Mouse (Mus musculus): ENCODE data around the gene Asap3. TPM values are rescaled to one million over a fixed set of nuclear protein-coding genes. Genes with fewer than 3 reads are reported as not detected.
A peak's percentile ranks its signal among the peaks of the same experiment; 100 is the strongest.

The Asap3 gene
- total RNA-seq, 2 experiments from 2014 or later: 1.4 to 1.5 TPM

DNA sequence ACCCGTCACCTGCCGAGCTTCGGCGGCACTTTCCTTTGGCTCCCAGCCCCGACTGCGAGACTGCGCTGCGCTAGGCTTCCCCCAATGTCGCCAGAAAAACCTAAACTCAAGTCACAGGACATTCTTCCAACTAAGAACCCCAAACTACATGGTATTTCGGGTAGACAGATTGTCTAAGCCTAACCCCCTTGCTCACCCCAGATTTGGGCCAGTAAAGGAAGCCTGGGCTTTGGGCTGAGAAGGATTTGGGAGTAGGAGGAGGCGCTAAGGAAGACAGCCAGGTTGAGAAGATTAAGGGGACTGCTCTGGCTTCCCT lies 43.1 kb downstream of the Asap3 start:
- DNase-seq (ENCODE audit: low spot score): no peak

DNA sequence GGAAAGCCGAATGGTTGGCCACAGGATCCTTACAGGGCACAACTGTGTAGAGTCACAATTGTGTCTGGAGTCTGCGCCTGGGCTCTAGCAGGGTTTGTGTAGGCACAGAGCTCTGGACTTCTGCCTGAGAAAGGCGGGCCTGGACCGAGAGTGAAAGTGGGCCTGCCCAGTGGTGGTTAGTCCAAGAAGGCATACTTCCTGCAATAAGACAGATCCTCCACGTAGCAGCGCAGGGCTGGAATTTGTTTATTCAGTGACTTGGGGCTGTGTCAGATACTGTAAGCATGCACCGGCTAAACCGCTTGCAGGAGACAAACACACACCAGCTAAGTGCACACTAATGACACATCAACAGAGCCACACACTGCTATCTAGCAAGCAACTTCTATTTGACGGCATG lies 43.6 kb downstream of the Asap3 start:
- peak; percentile 78 for DNase-seq (ENCODE audit: low spot score)

DNA sequence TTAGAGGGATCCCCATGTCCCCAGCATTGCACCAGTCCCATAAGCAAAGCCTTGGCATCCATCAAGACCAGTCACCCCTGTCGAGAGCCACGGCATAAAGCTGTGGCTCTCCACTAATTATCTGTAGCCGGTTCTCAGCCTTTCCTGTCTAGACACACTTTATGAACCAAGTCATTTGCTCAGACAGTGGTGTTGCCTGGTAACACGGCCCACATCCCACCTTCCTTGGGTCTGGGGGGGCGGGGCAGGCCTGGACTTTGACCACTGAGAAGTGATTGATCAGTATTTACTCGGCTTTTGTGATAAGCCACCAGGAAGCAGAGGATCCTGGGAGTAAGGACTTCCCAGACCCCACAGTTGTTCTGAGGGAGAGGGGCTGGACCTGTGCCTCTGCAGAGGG lies 49.8 kb downstream of the Asap3 start:
- DNase-seq (ENCODE audit: low spot score): no peak

DNA sequence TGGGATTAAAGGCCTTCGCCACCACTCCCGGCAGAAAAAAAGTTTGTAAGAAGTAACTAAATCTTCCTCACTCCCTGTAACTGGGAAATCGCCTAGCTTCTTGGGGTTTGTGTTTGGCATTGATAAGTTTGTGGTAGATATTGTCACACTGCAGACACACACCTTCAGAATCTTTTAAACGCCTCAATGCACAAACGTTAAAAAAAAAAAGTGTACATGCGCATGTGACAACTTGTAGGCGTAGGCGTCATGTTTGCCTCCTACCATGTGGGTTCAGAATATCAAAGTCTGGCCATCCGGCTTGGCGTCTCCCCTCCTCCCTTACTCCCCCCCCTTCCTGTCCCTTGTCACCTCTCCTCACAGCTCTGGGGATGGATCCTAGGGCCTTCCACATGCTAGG lies 50.5 kb downstream of the Asap3 start:
- DNase-seq (ENCODE audit: low spot score): no peak

DNA sequence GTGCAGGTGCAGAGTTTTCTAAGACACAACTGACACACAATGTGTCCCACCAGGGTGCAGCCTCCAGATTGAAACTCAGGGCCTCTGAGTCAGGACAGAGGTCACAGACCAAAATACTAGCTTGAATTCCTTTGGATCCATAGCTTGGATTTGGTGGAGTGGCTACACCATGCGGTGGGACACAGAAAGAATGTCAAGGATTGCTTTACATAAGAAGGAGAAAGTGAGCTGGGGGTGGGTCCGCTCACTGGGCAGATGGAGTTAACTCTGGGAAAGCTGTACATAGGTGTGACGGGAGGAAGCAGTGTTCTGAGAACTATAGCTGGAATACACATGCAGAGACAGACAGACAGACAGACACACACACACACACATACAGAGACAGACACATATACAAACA lies 53.8 kb downstream of the Asap3 start:
- DNase-seq (ENCODE audit: low spot score): no peak

DNA sequence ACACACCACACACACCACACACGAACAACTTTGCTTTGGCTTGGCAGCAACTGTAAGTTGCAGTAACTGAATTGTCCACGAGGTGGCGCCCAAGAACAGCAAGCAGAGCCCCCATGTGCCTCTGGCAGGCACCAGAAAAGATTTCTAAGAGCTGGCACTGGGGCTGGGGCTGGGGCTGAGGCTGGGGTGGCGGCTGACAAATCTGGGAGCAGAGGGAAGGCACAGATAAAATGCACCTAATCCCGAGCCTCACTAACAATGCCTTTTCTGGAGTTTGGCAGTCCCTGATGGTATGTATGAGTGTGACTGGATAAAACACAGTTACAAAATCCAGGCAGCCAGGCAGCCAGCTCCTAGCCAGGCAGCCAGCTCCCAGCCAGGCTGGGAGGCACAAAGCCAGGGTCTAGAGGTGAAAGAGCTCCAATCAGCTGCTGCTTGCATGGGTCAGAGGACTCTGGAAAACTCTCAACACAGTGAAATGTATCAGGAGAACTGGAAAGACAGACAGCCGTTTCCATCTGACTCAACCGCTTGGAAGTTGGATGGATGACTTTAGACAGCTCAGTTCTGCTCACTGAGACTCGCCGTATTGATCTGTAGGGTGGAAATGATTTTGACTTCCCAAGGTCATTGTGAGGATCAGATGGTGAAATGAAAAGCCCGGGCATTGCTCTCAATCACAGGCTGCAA lies 54.5 kb downstream of the Asap3 start:
- peak; percentile 87 for DNase-seq (ENCODE audit: low spot score)

DNA sequence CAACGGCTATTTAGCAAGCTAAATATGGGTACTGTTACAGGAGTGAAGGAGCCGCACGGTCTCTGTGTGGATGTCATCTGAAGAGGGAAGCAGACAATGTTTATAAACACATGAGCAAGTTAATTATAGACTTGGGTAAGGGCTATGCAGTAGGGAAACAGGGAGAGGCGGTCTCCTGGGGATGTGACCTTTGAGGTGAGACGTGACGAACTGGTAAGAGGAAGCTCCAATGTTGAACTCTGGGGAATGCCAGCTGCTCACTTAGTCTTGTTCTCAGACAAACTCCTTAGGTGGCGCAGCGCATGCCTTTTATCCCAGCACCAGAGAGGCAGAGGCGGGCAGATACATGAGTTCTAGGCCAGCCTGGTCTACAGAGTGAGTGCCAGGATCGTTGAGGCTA lies 55.7 kb downstream of the Asap3 start:
- peak; percentile 69 for DNase-seq (ENCODE audit: low spot score)

DNA sequence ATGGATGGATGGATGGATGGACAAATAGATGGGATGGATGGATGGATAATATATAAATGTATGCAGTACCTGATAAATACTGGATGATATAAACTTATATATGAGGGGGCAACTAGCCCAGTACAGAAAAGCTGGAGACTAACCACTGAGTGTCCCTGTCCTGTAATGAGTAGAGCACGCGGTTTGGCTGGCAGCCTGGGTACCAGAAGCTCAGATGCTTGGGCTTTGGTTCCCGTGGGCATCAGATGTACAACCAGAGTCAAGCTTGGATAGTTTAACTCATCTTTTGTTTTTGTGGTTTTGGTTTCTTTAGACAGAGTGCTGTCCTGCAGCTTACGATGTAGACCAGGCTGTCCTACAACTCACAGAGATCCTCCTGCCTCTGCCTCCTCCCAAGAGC lies 57.4 kb downstream of the Asap3 start:
- DNase-seq (ENCODE audit: low spot score): no peak

DNA sequence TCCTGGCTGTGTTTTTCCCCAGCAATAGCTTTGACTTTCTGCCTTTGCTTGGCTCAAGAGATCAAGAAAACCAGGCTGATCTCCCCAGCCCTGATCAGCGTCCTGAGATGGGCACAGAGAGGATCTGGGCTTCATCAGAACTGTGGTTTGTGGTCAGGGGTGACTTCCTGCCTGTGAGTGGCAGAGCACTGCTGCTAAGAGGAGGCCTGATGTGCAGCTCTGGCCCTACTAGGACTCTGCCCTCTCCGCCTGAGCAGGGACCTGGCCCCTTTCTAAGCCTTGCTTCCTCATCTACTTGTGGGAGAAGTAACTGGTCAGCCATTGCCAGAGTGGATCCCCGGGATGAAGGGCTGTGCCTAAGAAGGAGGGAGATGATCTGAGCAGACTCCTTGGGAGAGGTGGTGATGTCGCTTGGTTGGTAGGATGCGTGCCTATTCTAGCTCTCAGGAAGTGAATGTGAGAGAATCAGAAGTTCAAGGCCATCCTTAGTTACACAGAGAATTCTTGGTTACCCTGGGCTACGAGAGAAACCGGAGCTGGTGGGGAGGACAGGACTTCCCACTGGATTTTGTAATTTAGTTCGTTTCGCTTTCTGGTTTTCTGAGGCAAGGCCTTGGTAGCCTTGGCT lies 60.7 kb downstream of the Asap3 start:
- no peak for DNase-seq (ENCODE audit: low spot score)

DNA sequence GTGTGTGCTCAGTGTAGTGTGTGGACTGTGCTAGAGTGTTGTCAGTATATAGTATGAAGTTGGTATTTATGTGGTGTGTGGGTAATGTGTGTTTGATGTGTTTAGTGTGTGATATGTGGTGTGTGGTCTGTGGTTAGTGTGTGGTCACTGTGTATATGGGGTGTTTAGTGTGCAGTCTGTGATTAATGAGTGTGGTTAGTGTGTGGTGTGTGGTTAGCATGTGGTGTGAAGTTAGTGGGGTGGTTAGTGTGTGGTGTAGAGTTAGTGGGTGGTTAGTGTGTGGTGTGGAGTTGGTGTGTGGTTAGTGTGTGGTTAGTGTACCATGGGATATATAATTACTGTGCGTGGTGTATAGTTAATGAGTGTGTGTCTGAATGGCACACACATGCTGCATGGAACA lies 62.7 kb downstream of the Asap3 start:
- DNase-seq (ENCODE audit: low spot score): no peak

DNA sequence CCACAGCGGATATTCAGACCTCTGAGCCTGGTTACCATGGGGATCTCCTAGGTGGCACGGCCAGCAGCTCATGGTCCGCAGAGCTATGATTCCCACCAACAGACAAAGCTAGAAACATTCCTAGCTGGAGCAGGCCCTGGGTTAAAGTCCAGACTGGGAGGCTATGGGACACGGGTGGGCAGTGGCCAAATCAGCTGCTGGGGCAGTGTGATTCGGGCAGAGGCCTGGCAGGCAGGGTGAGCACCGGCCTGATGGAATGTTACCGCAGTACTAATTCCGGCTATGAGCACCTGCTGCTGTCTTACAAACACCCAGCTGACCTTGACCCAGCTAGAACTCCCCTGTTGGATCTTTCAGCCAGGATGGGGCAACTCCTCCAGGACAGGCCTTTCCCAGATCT lies 64.5 kb downstream of the Asap3 start:
- peak; percentile 60 for DNase-seq (ENCODE audit: low spot score)

DNA sequence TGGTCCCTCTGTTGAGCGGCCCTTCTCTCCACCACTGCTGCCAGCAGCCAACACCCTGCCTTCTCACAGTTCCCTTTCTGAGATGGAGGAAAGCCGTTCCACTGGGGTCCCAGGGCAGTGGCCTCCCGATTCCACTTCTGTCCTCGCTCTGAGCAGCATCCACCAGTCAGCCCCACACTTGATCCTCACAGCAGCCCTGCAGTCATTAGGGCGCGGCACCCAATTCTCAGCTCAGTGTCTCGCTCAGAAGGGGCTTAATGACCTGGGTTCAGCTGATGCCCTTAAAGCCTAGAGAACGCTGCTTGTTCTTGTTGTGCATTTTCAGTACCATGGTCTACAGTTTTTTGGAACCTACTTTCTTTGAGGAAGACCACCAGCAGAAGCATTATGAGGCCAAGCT lies 74.9 kb downstream of the Asap3 start:
- DNase-seq (ENCODE audit: low spot score): no peak

DNA sequence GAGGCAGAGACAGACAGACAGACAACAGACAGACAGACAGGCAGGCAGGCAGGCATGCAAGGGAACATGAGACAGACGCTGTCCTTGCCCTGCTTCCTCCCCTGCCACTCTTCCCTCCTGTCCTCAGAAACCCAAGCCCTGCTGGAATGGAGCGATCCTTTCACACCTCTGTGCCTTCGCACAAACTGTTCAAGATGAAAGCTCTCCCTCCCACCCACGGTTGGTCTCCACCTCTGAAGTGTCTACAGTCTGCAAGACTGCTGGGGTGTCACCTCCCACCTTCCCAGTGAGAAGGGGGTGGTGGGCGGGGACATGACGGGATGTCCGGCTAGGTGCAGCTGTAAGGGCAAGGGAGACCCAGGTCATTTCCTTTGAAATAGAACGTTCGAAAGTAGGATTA lies 75.4 kb downstream of the Asap3 start:
- DNase-seq (ENCODE audit: low spot score): peak; percentile 69

DNA sequence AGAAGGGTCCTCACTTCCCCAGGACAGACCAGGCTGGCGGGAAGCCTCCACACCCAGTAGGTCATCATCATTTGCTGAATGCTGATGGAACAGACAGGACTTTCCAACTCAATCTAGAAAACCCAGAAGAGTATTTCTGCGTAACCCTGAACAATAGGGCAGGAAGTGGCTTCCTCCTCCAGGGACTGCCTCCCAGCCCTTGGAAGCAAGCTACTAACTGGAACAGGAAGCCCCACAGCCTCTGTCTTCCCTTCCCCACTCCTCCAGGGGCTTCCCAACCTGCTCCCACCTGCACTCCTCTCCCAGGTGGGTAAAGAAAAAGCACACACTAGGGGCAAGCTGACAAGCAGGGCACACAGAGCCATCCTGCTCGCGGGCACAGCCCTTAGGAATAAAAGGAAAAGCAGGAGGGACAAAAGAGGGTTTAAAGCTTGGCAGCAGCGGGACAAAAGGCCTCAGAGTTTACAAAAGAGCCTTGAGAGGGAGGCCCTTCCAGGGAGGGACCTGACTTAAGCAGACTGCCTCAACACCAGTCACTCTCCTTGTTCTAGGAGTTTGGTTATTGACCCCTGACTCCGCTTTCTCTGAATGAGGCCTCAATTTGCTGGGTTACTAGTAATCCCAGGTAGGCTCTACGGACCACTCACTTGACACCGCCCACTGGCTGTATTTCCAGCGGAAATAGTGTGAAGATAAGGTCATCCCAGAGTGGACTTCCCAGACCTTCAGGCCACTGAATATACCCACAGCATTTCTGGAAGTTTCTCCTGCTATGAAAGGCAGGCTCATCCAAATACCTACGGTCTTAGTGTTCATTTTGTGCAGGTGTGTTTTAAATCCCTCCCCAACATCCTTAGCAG lies 76.7 kb downstream of the Asap3 start:
- DNase-seq (ENCODE audit: low spot score): no peak

DNA sequence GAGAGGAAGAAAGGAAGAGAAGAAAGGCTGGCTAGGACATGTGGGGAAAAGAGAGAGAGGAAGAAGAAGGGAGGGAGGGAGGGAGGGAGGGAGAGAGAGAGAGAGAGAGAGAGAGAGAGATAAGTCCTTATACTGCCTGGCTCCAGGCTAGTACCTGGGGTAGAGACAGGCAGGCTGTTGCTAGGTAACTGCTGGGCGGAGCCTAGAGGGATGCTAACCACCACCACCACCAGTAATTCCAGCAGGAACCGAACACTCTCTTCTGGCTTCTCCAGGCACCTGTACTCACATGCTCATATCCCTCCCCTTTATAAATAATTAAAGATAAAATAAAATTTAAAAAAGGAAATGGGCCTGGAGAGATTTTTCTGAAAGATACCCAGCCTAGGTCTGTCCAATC lies 77.6 kb downstream of the Asap3 start:
- DNase-seq (ENCODE audit: low spot score): no peak

DNA sequence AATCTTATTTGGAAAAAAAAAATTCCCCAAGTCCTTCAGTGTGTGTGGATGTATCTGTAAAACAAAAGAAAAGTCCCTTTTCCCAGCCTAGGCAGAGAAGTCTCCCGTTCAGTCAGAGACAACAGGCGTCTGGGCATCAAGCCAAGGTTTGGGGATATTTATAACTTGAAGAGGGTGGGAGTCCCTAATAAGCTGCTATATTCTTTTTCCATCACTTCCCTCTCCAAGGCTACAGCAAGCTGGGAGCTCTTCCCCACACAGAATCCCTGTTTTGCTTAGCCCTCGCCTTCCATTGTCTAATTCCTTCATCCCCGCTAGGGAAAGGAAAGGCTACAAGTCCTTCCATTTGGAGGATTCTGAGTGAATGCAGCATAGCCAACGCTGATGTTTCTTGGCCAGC lies 78.3 kb downstream of the Asap3 start, which contains the start of gene Zfp46:
Zfp46 (plus strand) TSS at position 229 of the 400 bp plus-strand sequence.
- DNase-seq (ENCODE audit: low spot score): peak; percentile 88

DNA sequence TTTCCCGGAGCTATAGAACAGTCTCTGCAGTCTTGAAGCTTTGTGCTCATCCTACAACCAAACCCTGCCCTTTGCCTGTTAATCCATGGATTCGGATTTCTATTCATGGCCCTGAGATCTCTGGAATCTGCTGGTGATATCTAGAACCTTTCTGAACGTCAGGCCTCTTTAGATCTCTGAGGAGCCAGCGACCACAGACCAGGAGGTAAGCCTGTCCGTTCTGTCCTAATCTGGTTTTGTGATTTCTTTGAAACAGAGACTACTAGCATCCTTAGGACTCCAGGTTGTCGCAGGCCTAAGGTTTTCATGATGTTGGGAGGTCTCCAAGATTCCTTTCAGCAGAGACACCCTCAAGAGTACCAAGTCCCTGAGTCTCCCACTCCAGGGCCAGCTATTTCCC lies 78.7 kb downstream of the Asap3 start:
- no peak for DNase-seq (ENCODE audit: low spot score)

DNA sequence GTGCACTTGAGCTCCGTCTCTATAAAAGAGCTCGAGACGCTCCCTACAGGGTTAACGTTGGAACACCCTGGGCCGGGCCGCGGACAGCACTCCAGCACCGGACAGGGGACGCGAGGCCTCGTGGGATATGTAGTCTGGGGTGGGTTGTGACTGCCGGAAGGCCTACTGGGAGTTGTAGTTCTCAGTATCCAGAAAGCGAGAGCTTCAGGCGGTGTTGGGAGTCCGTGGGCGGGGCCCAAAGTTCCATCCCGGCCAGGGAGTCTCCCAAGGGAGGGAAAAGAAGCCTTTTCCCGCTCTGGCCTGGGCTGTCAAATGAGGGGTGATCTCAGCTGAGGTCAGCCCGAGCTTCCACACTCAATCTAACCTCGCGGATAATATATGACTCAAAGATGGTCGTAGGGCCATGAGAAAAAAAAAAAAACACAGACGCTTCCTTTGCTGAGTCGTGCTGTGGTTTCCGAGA lies 79.2 kb downstream of the Asap3 start:
- peak; percentile 97 for DNase-seq (ENCODE audit: low spot score)

DNA sequence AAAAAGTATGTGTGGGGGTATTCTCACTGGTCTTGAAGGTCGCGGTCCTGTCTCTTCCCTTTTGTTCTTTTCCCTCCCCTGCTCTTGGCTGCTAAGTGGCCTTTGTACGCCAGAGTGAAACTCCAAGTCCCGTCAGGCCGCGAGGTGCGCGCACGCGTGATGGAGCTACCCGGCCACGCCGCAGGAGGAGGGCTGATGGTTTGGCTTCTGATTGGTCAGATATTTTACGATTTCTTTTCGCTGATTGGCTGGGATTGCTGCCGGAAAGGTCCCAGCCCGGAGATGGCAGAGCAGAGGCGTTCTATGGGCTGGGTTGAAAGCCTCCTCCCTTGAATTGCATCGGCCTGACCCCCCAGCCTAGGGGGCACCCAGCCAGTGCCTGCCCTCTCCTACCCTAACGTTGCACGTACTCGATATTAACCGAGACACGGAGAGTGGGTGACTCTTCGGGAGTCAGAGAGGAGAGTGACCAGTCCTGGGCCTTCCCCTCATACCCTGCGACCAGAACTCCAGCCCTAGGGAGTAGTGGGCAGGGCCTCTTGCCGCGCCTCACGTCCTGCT lies 79.7 kb downstream of the Asap3 start:
- peak; percentile 97 for DNase-seq (ENCODE audit: low spot score)

DNA sequence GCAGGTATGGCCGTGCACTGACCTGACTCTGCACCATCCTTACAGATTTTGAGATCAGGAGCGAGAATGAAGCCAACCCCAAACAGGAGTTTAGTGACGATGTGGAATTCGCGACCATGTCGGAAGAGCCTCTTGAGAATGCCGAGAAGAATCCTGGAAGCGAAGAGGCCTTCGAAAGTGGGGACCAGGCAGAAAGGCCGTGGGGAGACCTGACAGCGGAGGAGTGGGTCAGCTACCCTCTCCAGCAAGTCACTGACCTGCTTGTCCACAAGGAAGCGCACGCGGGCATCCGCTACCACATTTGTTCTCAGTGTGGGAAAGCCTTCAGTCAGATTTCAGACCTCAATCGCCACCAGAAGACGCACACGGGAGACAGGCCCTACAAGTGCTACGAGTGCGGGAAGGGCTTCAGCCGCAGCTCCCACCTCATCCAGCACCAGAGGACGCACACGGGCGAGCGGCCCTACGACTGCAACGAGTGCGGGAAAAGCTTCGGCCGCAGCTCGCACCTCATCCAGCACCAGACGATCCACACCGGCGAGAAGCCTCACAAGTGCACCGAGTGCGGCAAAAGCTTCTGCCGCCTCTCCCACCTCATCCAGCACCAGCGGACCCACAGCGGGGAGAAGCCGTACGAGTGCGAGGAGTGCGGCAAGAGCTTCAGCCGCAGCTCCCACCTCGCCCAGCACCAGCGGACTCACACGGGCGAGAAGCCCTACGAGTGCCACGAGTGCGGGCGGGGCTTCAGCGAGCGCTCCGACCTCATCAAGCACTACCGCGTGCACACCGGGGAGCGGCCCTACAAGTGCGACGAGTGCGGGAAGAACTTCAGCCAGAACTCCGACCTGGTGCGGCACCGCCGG lies 84.0 kb downstream of the Asap3 start:
- DNase-seq (ENCODE audit: low spot score): no peak

Data from gastrocnemius, adult 18-20 months (tissue).